Mouse (Mus musculus): Measurements from ENCODE around the gene Pde3a. TPM values are rescaled to one million over a fixed set of nuclear protein-coding genes. Genes with fewer than 3 reads are reported as not detected.

Gene Pde3a
- polyA plus RNA-seq, 1 experiment = not detected

- Histone ChIP-seq H3K4me2 (ENCODE audit: low read depth) (no peak overlapping the region), H3ac (ENCODE audit: control insufficient read depth, insufficient read length) (no peak overlapping the region), H3K79me2 (ENCODE audit: control insufficient read depth, insufficient read depth) (no peaks in the 10 kb centered on the region), H3K36me3 (ENCODE audit: control insufficient read depth, insufficient read depth) (no peaks in the 10 kb centered on the region), H3K4me3 (no peak overlapping the region), H3K27me3 (ENCODE audit: control insufficient read depth, insufficient read depth, insufficient read length) (no peaks in the 10 kb centered on the region)
- TF ChIP-seq USF1 (IDR thresholded peaks at IDR 0.05; ENCODE audit: low read depth) = no peak
- TF ChIP-seq POLR2A (IDR thresholded peaks at IDR 0.05; ENCODE audit: insufficient read length, low read depth) = no peak
Observed at GRCm38 (mm10) chr6:141331464-141331863, 82.4 kb downstream of the Pde3a start.

- Histone ChIP-seq H3ac (ENCODE audit: control insufficient read depth, insufficient read length) (no peak overlapping the region), H3K79me2 (ENCODE audit: control insufficient read depth, insufficient read depth) (no peaks in the 10 kb centered on the region), H3K4me2 (ENCODE audit: low read depth) (no peak overlapping the region), H3K4me3 (no peak overlapping the region), H3K27me3 (ENCODE audit: control insufficient read depth, insufficient read depth, insufficient read length) (no peaks in the 10 kb centered on the region), H3K36me3 (ENCODE audit: control insufficient read depth, insufficient read depth) (no peaks in the 10 kb centered on the region)
- TF ChIP-seq REST (IDR thresholded peaks at IDR 0.05; ENCODE audit: insufficient read depth, insufficient read length) = no peak
- TF ChIP-seq MYOD1 (IDR thresholded peaks at IDR 0.05; ENCODE audit: control insufficient read depth in 1 of 3, insufficient read length in 2 of 3, low read depth in 2 of 3) = no peak
- no peak for TF ChIP-seq POLR2AphosphoS2 (IDR thresholded peaks at IDR 0.05; ENCODE audit: insufficient read length, low read depth)
- TF ChIP-seq CEBPB (IDR thresholded peaks at IDR 0.05; ENCODE audit: insufficient read depth, poor library complexity, severe bottlenecking) = no peak
- TF ChIP-seq TCF3 (IDR thresholded peaks at IDR 0.05; ENCODE audit: insufficient read length, low read depth) = no peak
- no peak for TF ChIP-seq MYOG (IDR thresholded peaks at IDR 0.05; ENCODE audit: control insufficient read depth in 1 of 3, insufficient read depth in 1 of 3, insufficient read length in 2 of 3, low read depth in 2 of 3)
Observed at GRCm38 (mm10) chr6:141332613-141333165, 83.6 kb downstream of the Pde3a start.

GRCm38 (mm10) chr6:141333245-141333644 is 84.2 kb downstream of the Pde3a start:
- Histone ChIP-seq H3K27me3 (ENCODE audit: control insufficient read depth, insufficient read depth, insufficient read length) (no peaks in the 10 kb centered on the region), H3K79me2 (ENCODE audit: control insufficient read depth, insufficient read depth) (no peaks in the 10 kb centered on the region), H3K4me3 (no peak overlapping the region), H3K4me2 (ENCODE audit: low read depth) (no peak overlapping the region), H3ac (ENCODE audit: control insufficient read depth, insufficient read length) (no peak overlapping the region), H3K36me3 (ENCODE audit: control insufficient read depth, insufficient read depth) (no peaks in the 10 kb centered on the region)
- TF ChIP-seq REST (IDR thresholded peaks at IDR 0.05; ENCODE audit: insufficient read depth, insufficient read length) (no peak), MYOG (IDR thresholded peaks at IDR 0.05; ENCODE audit: control insufficient read depth in 1 of 3, insufficient read depth in 1 of 3, insufficient read length in 2 of 3, low read depth in 2 of 3) (no peak), TCF3 (IDR thresholded peaks at IDR 0.05; ENCODE audit: insufficient read length, low read depth) (no peak), POLR2A (IDR thresholded peaks at IDR 0.05; ENCODE audit: insufficient read length, low read depth) (no peak), MYOD1 (IDR thresholded peaks at IDR 0.05; ENCODE audit: control insufficient read depth in 1 of 3, insufficient read length in 2 of 3, low read depth in 2 of 3) (no peak), MAX (IDR thresholded peaks at IDR 0.05; ENCODE audit: low read depth) (no peak), TCF12 (IDR thresholded peaks at IDR 0.05; ENCODE audit: insufficient read depth, poor library complexity, severe bottlenecking) (no peak), USF1 (IDR thresholded peaks at IDR 0.05; ENCODE audit: low read depth) (no peak), E2F4 (IDR thresholded peaks at IDR 0.05; ENCODE audit: insufficient read depth) (no peak), CEBPB (IDR thresholded peaks at IDR 0.05; ENCODE audit: insufficient read depth, poor library complexity, severe bottlenecking) (no peak)

GRCm38 (mm10) chr6:141335878-141336277 is 86.8 kb downstream of the Pde3a start:
- no peak overlapping the region for H3ac ChIP-seq (ENCODE audit: control insufficient read depth, insufficient read length)

GRCm38 (mm10) chr6:141336438-141336837 is 87.4 kb downstream of the Pde3a start:
- Histone ChIP-seq H3K79me2 (ENCODE audit: control insufficient read depth, insufficient read depth) (no peaks in the 10 kb centered on the region), H3K4me3 (no peak overlapping the region), H3K4me2 (ENCODE audit: low read depth) (no peak overlapping the region), H3K36me3 (ENCODE audit: control insufficient read depth, insufficient read depth) (no peaks in the 10 kb centered on the region), H3K27me3 (ENCODE audit: control insufficient read depth, insufficient read depth, insufficient read length) (no peaks in the 10 kb centered on the region), H3ac (ENCODE audit: control insufficient read depth, insufficient read length) (no peak overlapping the region)
- TF ChIP-seq MYOD1 (IDR thresholded peaks at IDR 0.05; ENCODE audit: control insufficient read depth in 1 of 3, insufficient read length in 2 of 3, low read depth in 2 of 3) (no peak), CEBPB (IDR thresholded peaks at IDR 0.05; ENCODE audit: insufficient read depth, poor library complexity, severe bottlenecking) (no peak)

More at GRCm38 (mm10) chr6:141335878-141336277, 86.8 kb downstream of the Pde3a start:
- Histone ChIP-seq H3K4me2 (ENCODE audit: low read depth) (no peak overlapping the region), H3K4me3 (no peak overlapping the region), H3K36me3 (ENCODE audit: control insufficient read depth, insufficient read depth) (no peaks in the 10 kb centered on the region), H3K27me3 (ENCODE audit: control insufficient read depth, insufficient read depth, insufficient read length) (no peaks in the 10 kb centered on the region), H3K79me2 (ENCODE audit: control insufficient read depth, insufficient read depth) (no peaks in the 10 kb centered on the region)
- TF ChIP-seq MYOG (IDR thresholded peaks at IDR 0.05; ENCODE audit: control insufficient read depth in 1 of 3, insufficient read depth in 1 of 3, insufficient read length in 2 of 3, low read depth in 2 of 3) (no peak), TCF12 (IDR thresholded peaks at IDR 0.05; ENCODE audit: insufficient read depth, poor library complexity, severe bottlenecking) (no peak), TCF3 (IDR thresholded peaks at IDR 0.05; ENCODE audit: insufficient read length, low read depth) (no peak), REST (IDR thresholded peaks at IDR 0.05; ENCODE audit: insufficient read depth, insufficient read length) (no peak), MYOD1 (IDR thresholded peaks at IDR 0.05; ENCODE audit: control insufficient read depth in 1 of 3, insufficient read length in 2 of 3, low read depth in 2 of 3) (no peak), MAX (IDR thresholded peaks at IDR 0.05; ENCODE audit: low read depth) (no peak), E2F4 (IDR thresholded peaks at IDR 0.05; ENCODE audit: insufficient read depth) (no peak), CEBPB (IDR thresholded peaks at IDR 0.05; ENCODE audit: insufficient read depth, poor library complexity, severe bottlenecking) (no peak), POLR2AphosphoS2 (IDR thresholded peaks at IDR 0.05; ENCODE audit: insufficient read length, low read depth) (no peak), USF1 (IDR thresholded peaks at IDR 0.05; ENCODE audit: low read depth) (no peak), SRF (IDR thresholded peaks at IDR 0.05; ENCODE audit: control insufficient read depth, insufficient read length, low read depth) (no peak), POLR2A (IDR thresholded peaks at IDR 0.05; ENCODE audit: insufficient read length, low read depth) (no peak)

Data from myocyte (in vitro differentiated cells).